Mouse (Mus musculus): ENCODE results near the gene Scrn1.

DNA sequence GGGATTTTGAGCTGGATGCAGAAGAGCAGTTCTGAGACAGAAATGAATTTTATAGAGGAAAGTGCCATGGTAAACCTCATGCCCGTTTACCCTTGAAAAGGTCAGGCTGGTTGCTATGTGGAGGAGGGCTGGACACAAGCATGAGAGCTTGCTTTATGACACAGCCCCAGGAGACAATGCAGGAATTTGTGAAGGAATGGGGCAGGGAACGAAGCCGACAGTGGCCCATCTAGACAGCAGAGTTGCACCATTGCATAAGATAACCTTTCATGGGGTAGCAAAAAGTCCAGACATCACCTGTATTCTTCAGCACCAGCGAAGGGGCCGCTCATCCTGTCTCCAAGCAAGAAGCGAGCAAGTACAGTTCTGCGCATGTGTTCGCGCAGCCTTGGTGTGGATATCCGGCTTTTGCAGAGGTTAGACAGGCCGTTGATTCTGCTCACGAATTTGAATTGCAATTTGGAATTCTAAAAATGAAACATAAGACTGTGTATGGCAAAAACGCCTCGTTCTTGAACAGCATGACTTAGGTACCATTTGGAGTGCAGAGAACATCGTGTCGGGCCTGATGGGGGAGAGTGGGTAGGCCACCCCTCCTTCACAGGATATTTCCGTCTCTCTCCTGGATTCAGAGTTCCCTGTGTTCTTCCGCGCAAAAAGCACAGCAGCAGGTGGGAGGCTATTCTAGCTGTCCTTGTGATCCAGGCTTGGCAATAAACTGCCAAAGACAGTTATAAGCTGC lies 90.2 kb downstream of the Scrn1 start:
- TF ChIP-seq POLR2A (IDR thresholded peaks at IDR 0.05; ENCODE audit: extremely low read depth, insufficient read depth, low read length) (no peak), CTCF (IDR thresholded peaks at IDR 0.05; ENCODE audit: low read depth, low read length) (no peak)

All from liver, adult 2 months (tissue).